Mouse (Mus musculus) limb, embryonic 15.5 days (tissue): ENCODE results near the gene Itpkc. TPM values are rescaled to one million over a fixed set of nuclear protein-coding genes. Genes with fewer than 3 reads are reported as not detected.
"Not testable (repeated sequence)": the region's sequence is repeated elsewhere in the genome, so short reads cannot be mapped to it uniquely, and the experiment has no call there.

Experiments used
- ATAC-seq: fragments of 200-750 bp; cut with Nextera tagmentation; 2 replicates; pipeline ENCODE4 v1.8.0; 2017; ENCODE audit warnings: low read depth, moderate TSS enrichment; ENCODE audit not compliant: insufficient number of reproducible peaks, low FRiP score, low TSS enrichment
- H3K27ac ChIP-seq: fragments of 300-500 bp; sonication (generic); 2 replicates; pipeline ENCODE4 v1.5.1; 2015; ENCODE audit warnings: moderate library complexity, mild to moderate bottlenecking, inconsistent platforms
- H3K27me3 ChIP-seq: fragments of 300-500 bp; sonication (generic); 2 replicates; pipeline ENCODE4 v1.6.1; 2015; ENCODE audit warnings: inconsistent platforms
- H3K36me3 ChIP-seq: fragments of 300-500 bp; sonication (generic); 2 replicates; pipeline ENCODE4 v1.6.1; 2015; ENCODE audit warnings: inconsistent platforms
- H3K4me1 ChIP-seq: fragments of 300-500 bp; sonication (generic); 2 replicates; pipeline ENCODE4 v1.6.1; 2015; ENCODE audit warnings: inconsistent platforms
- H3K4me2 ChIP-seq: fragments of 300-500 bp; sonication (generic); 2 replicates; pipeline ENCODE4 v1.6.1; 2015; ENCODE audit warnings: mild to moderate bottlenecking, inconsistent platforms
- H3K4me3 ChIP-seq: fragments of 300-500 bp; sonication (generic); 2 replicates; pipeline ENCODE4 v1.5.1; 2015; ENCODE audit warnings: mild to moderate bottlenecking, inconsistent platforms
- H3K9ac ChIP-seq: fragments of 300-500 bp; sonication (generic); 2 replicates; pipeline ENCODE4 v1.6.1; 2015; ENCODE audit warnings: inconsistent platforms
- H3K9me3 ChIP-seq: fragments of 300-500 bp; sonication (generic); 2 replicates; pipeline ENCODE4 v1.6.1; 2016; ENCODE audit warnings: inconsistent platforms
- WGBS: fragments of 180-500 bp; shearing (Covaris S2); methylation state at CpG from one replicate; pipeline ENCODE4 v1.1.7; 2015; 5-methylcytosine and 5-hydroxymethylcytosine counted together
- polyA plus RNA-seq: library from polyadenylated mRNA; unstranded; fragments of >200 nt; fragmentation: Nextera tagmentation; extraction: Ambion mirVana; gene quantifications from 2 replicates; pipeline ENCODE4 v1.2.1, GENCODE M21; 2015

Itpkc gene
- polyA plus RNA-seq, 1 experiment from 2014 or later, result 12.1 TPM

GRCm38 (mm10) chr7:27258205-27258899 is 29.9 kb upstream of the Itpkc start, which contains the start of gene Numbl:
Gene Numbl (plus strand): TSS chr7:27258433.
- Histone ChIP-seq H3K27me3 (no peaks in the 10 kb centered on the region), H3K36me3 (peaks cover 32% of the 10 kb centered on the region), H3K9ac (peak within 1 kb of the TSS; percentile 95), H3K4me2 (peak within 1 kb of the TSS; percentile 80), H3K27ac (peak within 1 kb of the TSS; percentile 97), H3K9me3 (no peaks in the 10 kb centered on the region), H3K4me1 (peaks cover 29% of the 10 kb centered on the region), H3K4me3 (peak within 1 kb of the TSS; percentile 83)
- WGBS, result 1% methylated on average over 38 of the region's 47 CpGs
- peak; percentile 75 for ATAC-seq

DNA sequence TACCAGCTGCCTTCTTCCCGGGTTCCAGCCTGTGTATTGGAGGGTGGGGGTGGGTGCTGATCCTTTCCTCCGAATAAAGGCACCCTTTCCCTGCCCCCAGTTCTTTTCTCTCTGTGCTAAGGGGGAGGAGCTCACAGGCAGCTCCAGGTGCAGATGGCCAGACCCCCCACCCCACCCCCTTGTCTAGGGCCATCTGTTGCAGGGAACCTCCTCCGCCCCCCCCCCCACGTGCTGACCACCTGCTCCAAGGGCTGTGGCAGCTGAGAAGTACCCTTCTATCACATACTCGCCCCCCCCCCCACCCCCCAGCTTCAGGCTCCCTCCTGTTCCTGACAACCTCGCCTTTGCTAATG is 29.4 kb upstream of the Itpkc start:
- peaks cover 30% of the 10 kb centered on the region for H3K4me1 ChIP-seq
- H3K9me3 ChIP-seq, result no peaks in the 10 kb centered on the region
- peak overlapping the region; percentile 80 for H3K4me2 ChIP-seq
- no peak overlapping the region for H3K9ac ChIP-seq
- ATAC-seq, result peak; percentile 9; the same call in 1 of the 2 replicates
- peaks cover 32% of the 10 kb centered on the region for H3K36me3 ChIP-seq
- H3K27me3 ChIP-seq, result no peaks in the 10 kb centered on the region
- 1% methylated on average over 5 of the region's 6 CpGs for WGBS
- peak overlapping the region; percentile 97 for H3K27ac ChIP-seq
- peak overlapping the region; percentile 83 for H3K4me3 ChIP-seq

- peak overlapping the region; percentile 80 for H3K4me2 ChIP-seq
- H3K36me3 ChIP-seq, result peaks cover 29% of the 10 kb centered on the region
- 0 out of 2 replicates have a peak, but pooled peaks have one; percentile 0 for ATAC-seq
- peak overlapping the region; percentile 83 for H3K4me3 ChIP-seq
- WGBS, result 9% methylated on average over 27 of the region's 27 CpGs
- 0 out of 2 replicates have a peak overlapping the region, but pooled peaks have one; percentile 17 for H3K9ac ChIP-seq
- peaks cover 31% of the 10 kb centered on the region for H3K4me1 ChIP-seq
- no peaks in the 10 kb centered on the region for H3K27me3 ChIP-seq
- no peaks in the 10 kb centered on the region for H3K9me3 ChIP-seq
- H3K27ac ChIP-seq, result peak overlapping the region; percentile 97
These were observed 28.8 kb upstream of the Itpkc start for GRCm38 (mm10) chr7:27257046-27257851.

DNA sequence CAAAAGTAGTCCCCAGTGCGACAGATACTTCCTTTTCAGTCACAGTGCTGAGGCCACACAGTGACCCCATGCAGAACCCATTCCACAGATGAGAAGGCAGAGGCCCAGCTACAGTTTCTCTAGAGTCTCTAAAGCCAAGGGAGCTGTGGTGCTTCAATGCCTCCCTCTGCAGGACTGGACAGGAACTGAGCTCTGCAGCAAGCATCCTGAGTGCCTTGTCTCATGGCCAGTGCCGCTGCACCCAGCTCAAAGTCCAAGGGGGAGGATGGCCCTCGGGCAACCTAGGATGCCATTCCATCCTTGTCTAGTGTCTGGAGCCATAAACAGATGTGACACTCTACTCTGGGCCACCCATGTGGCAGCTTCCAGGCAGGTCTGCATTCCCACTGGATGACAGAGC is 27.3 kb upstream of the Itpkc start:
- no peak for ATAC-seq
- H3K4me1 ChIP-seq, result peaks cover 29% of the 10 kb centered on the region

DNA sequence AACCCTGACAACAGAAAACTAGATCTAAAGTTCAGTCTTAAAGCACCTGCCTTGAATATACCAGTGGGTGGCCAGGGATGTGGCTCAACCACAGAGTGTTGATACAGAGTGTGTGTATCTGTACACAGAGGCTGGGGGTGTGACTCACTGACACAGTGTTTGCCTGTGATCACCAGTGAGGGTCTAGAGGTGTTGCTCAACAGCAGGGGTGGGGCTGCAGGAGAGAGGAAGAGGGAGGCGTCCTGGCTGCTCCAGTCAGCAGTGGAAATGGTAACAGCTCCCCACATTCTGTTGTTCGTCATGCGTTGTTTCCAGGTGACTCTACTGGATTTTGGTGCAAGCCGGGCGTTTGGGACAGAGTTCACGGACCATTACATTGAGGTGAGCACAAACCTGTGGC is 23.5 kb upstream of the Itpkc start:
- H3K9me3 ChIP-seq, result no peaks in the 10 kb centered on the region
- peaks cover 13% of the 10 kb centered on the region for H3K4me1 ChIP-seq
- H3K27me3 ChIP-seq, result no peaks in the 10 kb centered on the region
- no peak overlapping the region for H3K4me3 ChIP-seq
- H3K27ac ChIP-seq, result no peak overlapping the region
- H3K4me2 ChIP-seq, result no peak overlapping the region
- no peak for ATAC-seq
- H3K36me3 ChIP-seq, result peaks cover 41% of the 10 kb centered on the region
- no peak overlapping the region for H3K9ac ChIP-seq
- WGBS, result 81% methylated on average over 6 of the region's 6 CpGs

More for the DNA sequence above, 27.3 kb upstream of the Itpkc start:
- H3K27me3 ChIP-seq, result no peaks in the 10 kb centered on the region
- WGBS, result 63% methylated on average over 3 of the region's 3 CpGs
- no peak overlapping the region for H3K4me2 ChIP-seq
- H3K27ac ChIP-seq, result no peak overlapping the region
- H3K9me3 ChIP-seq, result no peaks in the 10 kb centered on the region
- H3K9ac ChIP-seq, result no peak overlapping the region
- H3K36me3 ChIP-seq, result peaks cover 33% of the 10 kb centered on the region
- no peak overlapping the region for H3K4me3 ChIP-seq

DNA sequence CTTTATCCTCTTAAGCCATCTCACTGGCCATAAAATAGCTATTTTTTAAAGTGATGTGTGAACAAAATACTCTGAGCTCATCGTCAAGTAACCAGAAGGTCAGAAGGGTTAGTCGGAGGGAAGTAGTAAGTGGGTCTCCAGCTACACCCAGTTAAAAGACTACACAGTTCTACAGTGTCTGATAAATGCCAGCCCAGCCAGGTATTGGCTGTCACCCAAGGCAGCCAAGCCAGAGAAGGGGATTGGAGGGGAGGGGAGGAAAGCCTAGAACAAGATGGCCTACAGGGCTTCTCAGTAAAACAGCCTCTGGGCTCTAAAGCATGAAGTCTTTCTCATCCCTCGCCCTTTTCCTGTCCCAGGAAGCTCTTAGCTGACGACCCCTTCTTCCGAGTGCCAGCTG is 21.5 kb upstream of the Itpkc start:
- H3K27me3 ChIP-seq, result no peaks in the 10 kb centered on the region
- H3K36me3 ChIP-seq, result peaks cover 51% of the 10 kb centered on the region
- no peak overlapping the region for H3K4me2 ChIP-seq
- no peaks in the 10 kb centered on the region for H3K9me3 ChIP-seq
- H3K4me3 ChIP-seq, result no peak overlapping the region
- WGBS, result 71% methylated on average over 5 of the region's 5 CpGs
- no peak overlapping the region for H3K9ac ChIP-seq
- H3K4me1 ChIP-seq, result 0 out of 2 replicates have a peak, but pooled peaks cover 7% of the 10 kb centered on the region
- no peak for ATAC-seq
- H3K27ac ChIP-seq, result 0 out of 2 replicates have a peak overlapping the region, but pooled peaks have one; percentile 11

DNA sequence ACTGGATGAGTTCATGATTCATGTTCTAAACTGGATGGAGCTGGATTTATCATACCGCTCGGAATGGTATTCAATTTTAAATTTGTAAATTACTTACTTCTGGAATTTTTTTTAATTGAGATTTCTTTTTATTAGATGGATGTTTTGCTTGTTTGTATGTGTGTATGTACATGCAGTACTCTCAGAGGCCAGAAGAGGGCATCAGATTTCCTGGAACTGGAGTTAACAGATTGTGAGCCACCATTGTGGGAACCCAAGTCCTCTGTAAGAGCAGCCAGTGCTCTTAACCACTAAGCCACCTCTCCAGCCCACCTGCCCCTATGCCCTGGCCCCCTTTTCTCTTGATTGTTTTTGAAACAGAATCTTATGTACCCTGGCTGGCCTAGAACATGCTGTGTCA is 20.7 kb upstream of the Itpkc start:
- Histone ChIP-seq H3K27me3 (no peaks in the 10 kb centered on the region), H3K4me2 (no peak overlapping the region), H3K9ac (no peak overlapping the region), H3K27ac (no peak overlapping the region), H3K9me3 (no peaks in the 10 kb centered on the region), H3K36me3 (peaks cover 48% of the 10 kb centered on the region), H3K4me3 (no peak overlapping the region), H3K4me1 (0 out of 2 replicates have a peak, but pooled peaks cover 7% of the 10 kb centered on the region)
- no peak for ATAC-seq
- 88% methylated on average over 2 of the region's 2 CpGs for WGBS

GRCm38 (mm10) chr7:27244088-27244487 is 15.6 kb upstream of the Itpkc start:
- not testable (repeated sequence) for H3K9me3 ChIP-seq, H3K4me1 ChIP-seq, H3K4me2 ChIP-seq, H3K27me3 ChIP-seq, H3K4me3 ChIP-seq, H3K27ac ChIP-seq, H3K9ac ChIP-seq, ATAC-seq
- 89% methylated on average over 2 of the region's 2 CpGs for WGBS
- H3K36me3 ChIP-seq, result peaks cover 61% of the 10 kb centered on the region

DNA sequence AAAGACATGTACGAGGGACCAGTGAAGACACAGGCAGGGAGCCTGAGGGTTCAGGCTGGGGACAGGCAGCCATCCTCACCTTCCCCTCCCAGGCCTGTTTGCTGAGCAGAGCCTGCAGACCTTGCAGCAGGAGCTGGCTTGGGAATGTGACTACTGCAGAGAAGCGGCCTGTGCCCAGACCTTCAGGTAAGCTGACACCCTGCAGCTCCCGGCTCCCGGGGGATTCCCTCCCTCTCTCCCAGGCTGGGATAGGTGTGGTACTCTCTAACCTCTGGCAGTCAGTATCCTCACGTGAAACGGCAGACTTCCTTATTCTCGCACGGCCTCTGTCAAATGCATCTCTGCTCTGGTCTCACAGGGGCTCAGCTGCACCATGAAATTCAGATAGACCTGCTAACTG is 14.8 kb upstream of the Itpkc start:
- Histone ChIP-seq H3K9ac (no peak overlapping the region), H3K9me3 (no peaks in the 10 kb centered on the region), H3K36me3 (peaks cover 61% of the 10 kb centered on the region), H3K4me1 (no peaks in the 10 kb centered on the region), H3K4me3 (no peak overlapping the region), H3K27me3 (no peaks in the 10 kb centered on the region), H3K4me2 (no peak overlapping the region), H3K27ac (no peak overlapping the region)
- WGBS, result 39% methylated on average over 8 of the region's 8 CpGs
- ATAC-seq, result no peak

DNA sequence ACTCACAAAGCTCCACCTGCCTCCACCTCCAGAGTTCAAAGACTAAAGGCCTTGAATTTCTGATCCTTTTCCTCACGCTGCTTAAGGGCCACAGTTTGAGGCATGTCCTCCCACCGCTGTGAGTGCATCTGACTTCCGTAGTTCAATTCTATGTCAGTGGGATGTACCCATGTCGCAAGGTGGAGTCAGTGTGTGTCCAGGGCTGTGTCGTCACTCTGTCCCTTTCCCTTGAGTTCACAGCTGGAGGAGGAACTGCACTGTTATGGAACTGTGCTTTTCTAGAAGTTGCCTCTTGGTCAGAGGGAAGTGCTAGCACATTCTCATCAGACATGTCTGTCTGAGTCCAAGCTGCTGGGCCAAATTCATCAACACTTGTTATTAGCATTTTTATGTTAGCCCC is 10.1 kb upstream of the Itpkc start:
- Histone ChIP-seq H3K4me2 (no peak overlapping the region), H3K4me1 (peaks cover 9% of the 10 kb centered on the region), H3K4me3 (no peak overlapping the region), H3K27ac (no peak overlapping the region), H3K36me3 (peaks cover 42% of the 10 kb centered on the region), H3K9ac (no peak overlapping the region), H3K27me3 (no peaks in the 10 kb centered on the region), H3K9me3 (no peaks in the 10 kb centered on the region)
- 88% methylated on average over 5 of the region's 5 CpGs for WGBS
- ATAC-seq, result no peak

- Histone ChIP-seq H3K9me3 (no peaks in the 10 kb centered on the region), H3K4me2 (no peak overlapping the region), H3K27ac (no peak overlapping the region), H3K27me3 (no peaks in the 10 kb centered on the region), H3K4me3 (no peak overlapping the region), H3K4me1 (peaks cover 14% of the 10 kb centered on the region), H3K9ac (no peak overlapping the region), H3K36me3 (peaks cover 34% of the 10 kb centered on the region)
- WGBS, result 88% methylated on average over 2 of the region's 2 CpGs
- no peak for ATAC-seq
These were observed 9.1 kb upstream of the Itpkc start for GRCm38 (mm10) chr7:27237527-27237926.

DNA sequence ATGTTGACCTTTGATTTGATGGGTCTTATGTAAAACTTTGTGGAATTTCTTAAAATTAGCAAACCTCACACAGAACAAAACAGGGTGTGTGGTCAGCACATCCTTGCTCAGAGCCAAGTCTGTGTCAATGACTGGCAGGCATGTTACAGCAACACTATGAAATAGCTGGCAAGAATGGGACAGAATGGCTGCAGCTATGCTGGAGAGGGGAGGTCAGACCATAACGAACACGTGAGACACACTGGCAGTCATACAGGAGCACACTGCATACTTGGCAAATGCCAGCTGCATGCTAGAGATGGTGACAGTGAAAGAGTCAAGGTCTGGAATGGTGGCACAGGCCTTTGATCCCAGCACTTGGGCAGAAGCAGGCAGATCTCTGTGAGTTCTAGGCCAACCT is 7.3 kb upstream of the Itpkc start:
- WGBS, result 86% methylated on average over 2 of the region's 2 CpGs

More for the DNA sequence above, 7.3 kb upstream of the Itpkc start:
- H3K9ac ChIP-seq, result no peak overlapping the region
- H3K27me3 ChIP-seq, result no peaks in the 10 kb centered on the region
- H3K4me1 ChIP-seq, result peaks cover 23% of the 10 kb centered on the region
- H3K4me2 ChIP-seq, result no peak overlapping the region
- H3K9me3 ChIP-seq, result no peaks in the 10 kb centered on the region
- H3K27ac ChIP-seq, result no peak overlapping the region
- no peak overlapping the region for H3K4me3 ChIP-seq
- ATAC-seq, result no peak
- peaks cover 22% of the 10 kb centered on the region for H3K36me3 ChIP-seq
